Comparison of ENCODE assay signal across 7 mouse cellular contexts in the genomic region with DNA sequence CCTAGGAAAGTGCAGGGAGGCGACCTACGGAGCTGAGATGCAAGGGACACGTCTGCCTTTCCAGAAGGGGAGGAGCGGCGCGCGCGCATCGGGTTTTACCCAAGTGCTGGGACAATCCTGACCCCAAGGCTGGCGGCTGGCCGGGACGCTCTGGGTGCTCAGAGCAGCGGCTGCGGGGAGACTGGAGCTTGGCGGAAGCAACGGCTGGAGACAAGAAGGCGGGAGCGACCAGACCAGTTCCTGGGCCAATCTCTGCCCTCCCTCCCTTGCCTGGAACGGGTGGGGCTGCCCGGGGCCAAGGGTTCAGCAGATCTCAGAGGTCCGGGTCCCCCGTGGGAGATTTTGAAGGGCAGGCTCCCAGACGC. TPM values are rescaled to one million over a fixed set of nuclear protein-coding genes. Genes with fewer than 3 reads are reported as not detected.
DNase-seq lines count a peak whose midpoint lies in the region; ATAC-seq and TF ChIP-seq lines count a peak whose summit lies in the region.

A gene (minus strand): TSS at position 89 of the 365 bp plus-strand sequence.

- no peak within 1 kb of the TSS; the same call in 1 of the 2 replicates for H3K9ac ChIP-seq in hindbrain, postnatal 0 days (replicated peaks; ENCODE audit: low read length)
- no peak within 1 kb of the TSS; the same call in 1 of the 2 replicates for H3K9ac ChIP-seq in stomach, embryonic 15.5 days

- peak within 1 kb of the TSS; percentile 73 for H3K4me3 ChIP-seq in bone marrow, adult 2 months (replicated peaks; ENCODE audit: control insufficient read depth, low read depth, low read length)
- H3K4me3 ChIP-seq in hindbrain, postnatal 0 days (ENCODE audit: low read length): no peak within 1 kb of the TSS
- peak within 1 kb of the TSS; percentile 34 for H3K4me3 ChIP-seq in stomach, embryonic 15.5 days (replicated peaks)

- peak within 1 kb of the TSS; percentile 14 for H3K27ac ChIP-seq in bone marrow, adult 2 months (ENCODE audit: control insufficient read depth, insufficient read depth, low read depth, low read length, poor library complexity)
- no peak within 1 kb of the TSS for H3K27ac ChIP-seq in hindbrain, postnatal 0 days
- H3K27ac ChIP-seq in stomach, embryonic 15.5 days: 0 out of 2 replicates have a peak within 1 kb of the TSS, but pooled peaks have one; percentile 3

- H3K9me3 ChIP-seq in hindbrain, postnatal 0 days (ENCODE audit: low read length): no peaks in the 10 kb centered on the region
- H3K9me3 ChIP-seq in stomach, embryonic 15.5 days: no peaks in the 10 kb centered on the region

- DNase-seq in MN1 (ENCODE audit: low spot score): peak; percentile 56
- DNase-seq in gastrocnemius, postnatal 14 days: peak; percentile 78
- peak; percentile 50 for DNase-seq in hindbrain, postnatal 0 days (ENCODE audit: low spot score)
- peak; percentile 50 for DNase-seq in left cerebral cortex, postnatal 4 days

- no peaks in the 10 kb centered on the region for H3K27me3 ChIP-seq in hindbrain, postnatal 0 days (ENCODE audit: insufficient read depth, low read length)
- H3K27me3 ChIP-seq in stomach, embryonic 15.5 days (replicated peaks): no peaks in the 10 kb centered on the region

- H3K4me2 ChIP-seq in hindbrain, postnatal 0 days (ENCODE audit: low read depth, low read length): peak within 1 kb of the TSS; percentile 34
- peak within 1 kb of the TSS; percentile 70 for H3K4me2 ChIP-seq in stomach, embryonic 15.5 days

- no peaks in the 10 kb centered on the region for H3K36me3 ChIP-seq in hindbrain, postnatal 0 days (ENCODE audit: insufficient read depth, low read length)
- H3K36me3 ChIP-seq in stomach, embryonic 15.5 days: no peaks in the 10 kb centered on the region

- ATAC-seq in hindbrain, postnatal 0 days: 0 out of 2 replicates have a peak, but pooled peaks have one; percentile 31
- peak; percentile 38 for ATAC-seq in megakaryocyte progenitor cell, adult 5-6 weeks (replicated peaks; ENCODE audit: poor library complexity)
- peak; percentile 67 for ATAC-seq in stomach, embryonic 15.5 days (ENCODE audit: insufficient read depth, low FRiP score, low read depth)

- 4% methylated on average over 23 of the region's 23 CpGs for WGBS in bone marrow, adult 2 months
- 6% methylated on average over 23 of the region's 23 CpGs for WGBS in hindbrain, postnatal 0 days
- WGBS in stomach, embryonic 15.5 days: 3% methylated on average over 23 of the region's 23 CpGs

- no peaks in the 10 kb centered on the region for H3K4me1 ChIP-seq in bone marrow, adult 2 months (ENCODE audit: control insufficient read depth, insufficient read depth, low read length)
- no peaks in the 10 kb centered on the region for H3K4me1 ChIP-seq in hindbrain, postnatal 0 days (ENCODE audit: insufficient read depth, low read length)
- H3K4me1 ChIP-seq in stomach, embryonic 15.5 days: peaks cover 16% of the 10 kb centered on the region

- TF ChIP-seq CTCF in bone marrow, adult 2 months (IDR thresholded peaks at IDR 0.05; ENCODE audit: control insufficient read depth, insufficient read depth, low read length): no peak
- TF ChIP-seq CTCF in hindbrain, postnatal 0 days (IDR thresholded peaks at IDR 0.05; ENCODE audit: low read depth): no peak

- peak; percentile 51; the same call in 1 of the 2 replicates for TF ChIP-seq POLR2A in bone marrow, adult 2 months (IDR thresholded peaks at IDR 0.05; ENCODE audit: borderline replicate concordance, control insufficient read depth, low read depth, low read length)

- intact Hi-C loops in gastrocnemius, postnatal 14 days (cut with DNase I; ENCODE audit: low total_unique reads): no loop called here
- intact Hi-C loops in left cerebral cortex, postnatal 4 days (cut with DNase I): no loop called here

RNA-seq across cellular contexts. Expression of the gene that starts here (rescaled TPM):
- 1.7 and 4.4 TPM in 2 replicates for polyA plus RNA-seq in bone marrow, adult 2 months (2011; ENCODE audit: insufficient read depth, insufficient read length, low replicate concordance, missing spikeins)
- 10 to 100 TPM in 1 of 2 experiments, 1 to 10 TPM in 1; 8.4 to 15.9 TPM for total RNA-seq in gastrocnemius, postnatal 14 days (2021)
- 11.1 and 12.2 TPM in 2 replicates for total RNA-seq in hindbrain, postnatal 0 days (2014; rRNA removed)
- 2.0 and 2.7 TPM in 2 replicates for polyA plus RNA-seq in hindbrain, postnatal 0 days (2015; fragmentation: Nextera tagmentation; extraction: Ambion mirVana)
- 1 to 10 TPM; 3.7 to 3.8 TPM for total RNA-seq in left cerebral cortex, postnatal 4 days (2021)
- 2.0 and 2.3 TPM in 2 replicates for total RNA-seq in megakaryocyte progenitor cell, adult 5-6 weeks (2015)
- 2.6 and 3.2 TPM in 2 replicates for total RNA-seq in megakaryocyte progenitor cell, adult 5-6 weeks (2017)
- 6.2 and 6.9 TPM in 2 replicates for polyA plus RNA-seq in stomach, embryonic 15.5 days (2015; fragmentation: Nextera tagmentation; extraction: Ambion mirVana)
